Mouse (Mus musculus) cerebellum, postnatal 25 days (tissue): ENCODE results near the gene Pomp.

ENCODE experiments used
- DNase-seq, 2 experiments: peaks; one replicate each; pipeline ENCODE4 v3.0.0; 2021; ENCODE audit warnings: mixed read lengths in 2 of 2

Gene Pomp

DNA sequence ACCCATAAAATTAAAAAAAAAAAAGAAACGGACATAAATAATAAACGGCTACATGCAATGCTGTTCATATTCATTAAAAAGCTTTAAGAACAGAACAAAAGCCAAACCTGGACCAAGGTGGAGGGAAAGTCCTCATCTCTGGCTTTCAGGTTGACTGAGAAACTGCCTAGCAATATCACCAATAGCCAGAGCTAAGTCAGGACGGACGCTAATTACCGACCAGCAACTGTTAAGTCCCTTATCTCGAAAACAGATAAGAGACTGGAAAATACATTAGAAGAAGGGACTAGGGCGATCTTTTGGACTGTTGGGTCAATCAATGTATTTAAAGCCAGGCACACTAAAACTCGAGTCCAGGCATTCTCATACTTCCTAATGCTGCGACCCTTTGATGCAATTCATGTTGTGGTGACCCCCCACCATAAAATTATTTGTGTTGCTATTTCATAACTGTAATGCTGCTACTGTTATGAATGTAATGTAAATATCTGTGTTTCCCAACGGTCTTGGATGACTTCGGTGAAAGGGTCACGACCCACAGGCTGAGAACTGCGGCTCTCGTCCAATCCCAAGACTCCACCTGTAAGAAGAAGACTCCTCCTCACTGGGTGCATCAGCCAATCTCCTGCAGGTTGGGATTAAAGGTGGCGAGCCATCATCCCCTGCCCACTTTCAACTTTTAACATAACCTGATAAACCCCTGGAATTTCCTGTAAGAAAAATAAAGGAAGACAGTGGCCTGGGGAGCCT is 41.9 kb downstream of the Pomp start:
- DNase-seq = no peak

DNA sequence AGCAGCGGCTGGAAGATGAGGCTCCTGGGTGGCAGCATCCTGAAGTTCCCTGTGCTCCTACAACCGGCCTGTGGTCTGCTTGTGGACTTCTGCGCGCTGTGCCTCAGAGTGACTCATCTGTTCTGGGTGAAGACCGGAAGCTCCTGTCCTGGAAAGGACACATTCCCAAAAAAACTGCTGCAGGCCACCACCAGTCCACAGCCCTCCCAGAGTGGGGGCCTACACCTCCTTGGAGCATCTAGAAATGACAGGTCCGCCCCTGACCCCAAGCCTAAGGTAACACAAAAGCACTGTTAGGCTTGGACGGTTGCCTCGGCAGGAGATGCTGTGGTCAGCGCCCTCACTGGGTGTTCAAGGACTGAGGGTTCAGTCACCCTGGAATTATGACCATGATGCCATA is 42.9 kb downstream of the Pomp start:
- DNase-seq = no peak

DNA sequence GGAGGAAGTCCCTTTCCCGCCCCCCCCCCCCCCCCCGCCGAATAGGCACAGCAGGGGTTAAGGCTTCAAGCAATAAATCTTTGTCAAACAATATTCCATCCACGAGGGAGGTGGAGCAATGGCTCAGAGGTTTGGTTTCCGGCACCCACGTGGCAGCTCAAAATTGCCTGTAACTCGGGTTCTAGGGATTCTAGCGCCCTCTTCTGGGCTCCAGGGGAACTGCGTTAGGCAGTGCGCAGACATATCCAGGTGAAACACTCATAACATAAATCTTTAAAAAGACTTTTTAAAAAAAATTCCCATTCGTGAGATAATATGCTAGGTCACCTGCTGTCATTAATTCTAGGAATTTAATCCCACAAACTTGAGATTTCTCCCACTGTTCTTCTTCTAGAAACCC is 46.9 kb downstream of the Pomp start:
- DNase-seq = no peak

GRCm38 (mm10) chr5:147907851-147908250 is 47.6 kb downstream of the Pomp start:
- no peak for DNase-seq

- DNase-seq = peak in 1 of 2 experiments; percentile 8
These were observed 50.7 kb downstream of the Pomp start for GRCm38 (mm10) chr5:147910807-147911509.

DNA sequence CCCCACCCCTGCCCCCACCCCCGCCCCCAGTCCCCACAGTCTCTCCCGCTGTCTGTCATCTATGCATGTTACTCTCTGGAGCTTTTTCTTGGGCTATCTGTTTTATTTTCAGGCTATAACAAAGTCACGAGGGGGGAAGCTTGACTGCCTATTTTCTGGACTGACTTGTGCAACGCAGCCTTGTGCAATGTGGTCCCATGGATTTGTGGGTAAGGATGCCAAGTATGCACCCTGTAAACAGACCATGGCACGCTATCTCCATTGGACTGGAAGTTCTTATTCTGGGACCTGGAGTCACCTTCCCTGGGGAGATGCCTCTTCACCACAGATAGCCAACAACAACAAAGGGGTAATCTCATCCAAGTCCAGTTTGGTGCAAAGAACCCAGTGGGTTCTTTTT is 51.5 kb downstream of the Pomp start:
- no peak for DNase-seq

GRCm38 (mm10) chr5:147913241-147913842 is 53.1 kb downstream of the Pomp start:
- peak in 1 of 2 experiments; percentile 9 for DNase-seq

GRCm38 (mm10) chr5:147915038-147915566 is 54.8 kb downstream of the Pomp start:
- no peak for DNase-seq

DNA sequence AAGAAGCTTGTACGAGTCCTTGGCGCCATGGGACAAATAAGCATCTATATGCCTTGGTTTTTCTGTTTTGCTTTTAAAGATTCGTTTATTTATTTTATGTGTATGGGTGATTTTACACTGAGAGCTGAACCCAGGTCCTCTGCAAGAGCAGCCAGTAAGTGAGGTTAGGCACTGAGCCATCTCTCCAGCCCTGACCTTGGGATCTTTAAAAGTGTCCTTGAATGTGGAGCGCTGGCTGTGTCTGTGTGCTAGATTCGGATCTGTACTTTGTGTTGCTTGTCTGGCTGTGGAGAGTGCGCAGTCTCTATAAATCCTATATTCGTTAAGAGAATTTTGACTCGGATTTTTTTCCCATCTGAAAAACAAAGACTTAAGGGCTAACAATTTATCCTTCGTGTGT is 55.9 kb downstream of the Pomp start:
- DNase-seq = no peak

DNA sequence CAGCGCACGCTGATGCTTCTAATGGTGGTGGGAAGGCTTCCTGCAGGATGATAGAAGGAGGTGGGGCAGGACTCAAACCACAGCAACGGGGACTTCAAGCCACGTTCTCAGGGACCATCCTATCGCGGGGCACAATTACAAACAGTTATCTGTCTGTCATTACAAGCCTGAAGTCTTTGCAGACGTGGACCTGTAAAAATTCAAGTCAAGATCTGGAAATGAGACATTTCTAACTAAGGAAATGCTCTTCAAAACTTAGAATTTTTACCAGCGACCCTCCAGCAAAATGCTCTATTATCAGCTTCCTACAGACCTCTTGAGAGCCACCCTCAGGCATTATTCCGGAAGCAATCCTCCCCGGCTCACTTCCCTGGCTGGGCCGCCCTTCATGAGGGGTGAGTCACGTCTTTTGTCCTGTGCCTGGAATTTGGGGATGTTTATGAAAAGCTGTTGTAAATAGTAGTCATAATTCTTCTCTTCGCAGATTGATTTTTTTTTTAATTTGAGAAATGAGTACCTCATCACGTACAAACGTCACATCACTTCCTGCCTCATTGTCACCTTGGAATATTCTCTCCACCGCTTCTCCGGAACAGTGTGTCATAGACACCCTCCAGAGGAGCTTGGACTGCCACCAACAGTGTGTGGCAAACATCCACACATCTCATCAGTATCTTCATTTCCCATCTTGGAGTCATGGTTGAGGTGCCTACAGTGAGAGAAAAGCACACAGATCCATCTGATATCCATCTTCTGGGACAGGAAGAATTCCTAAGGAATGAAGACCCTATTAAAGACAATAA is 58.0 kb downstream of the Pomp start:
- no peak for DNase-seq

DNA sequence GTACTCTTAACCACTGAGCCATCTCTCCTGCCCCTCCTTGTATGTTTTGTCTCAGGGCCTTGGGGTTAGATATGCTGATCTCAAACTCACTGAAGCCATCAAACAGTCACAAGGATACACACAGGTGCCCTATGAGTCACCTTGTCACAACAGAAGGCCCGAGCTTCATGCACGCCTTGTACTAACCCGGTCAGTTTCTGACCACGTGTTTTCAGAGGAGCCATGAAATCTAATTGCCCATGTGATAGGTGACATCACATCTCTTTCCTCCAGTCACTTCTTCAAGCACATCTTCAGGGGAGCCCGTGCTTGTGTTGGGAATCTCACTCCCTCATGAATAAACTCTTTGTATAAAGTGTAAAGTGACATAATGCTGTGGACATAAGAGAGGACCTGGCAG is 64.4 kb downstream of the Pomp start:
- no peak for DNase-seq
